Mouse (Mus musculus): ENCODE measurements around the gene Gm11011. TPM values are rescaled to one million over a fixed set of nuclear protein-coding genes. Genes with fewer than 3 reads are reported as not detected.

Gm11011 gene
- polyA plus RNA-seq, 1 experiment from 2014 or later = not detected

DNA sequence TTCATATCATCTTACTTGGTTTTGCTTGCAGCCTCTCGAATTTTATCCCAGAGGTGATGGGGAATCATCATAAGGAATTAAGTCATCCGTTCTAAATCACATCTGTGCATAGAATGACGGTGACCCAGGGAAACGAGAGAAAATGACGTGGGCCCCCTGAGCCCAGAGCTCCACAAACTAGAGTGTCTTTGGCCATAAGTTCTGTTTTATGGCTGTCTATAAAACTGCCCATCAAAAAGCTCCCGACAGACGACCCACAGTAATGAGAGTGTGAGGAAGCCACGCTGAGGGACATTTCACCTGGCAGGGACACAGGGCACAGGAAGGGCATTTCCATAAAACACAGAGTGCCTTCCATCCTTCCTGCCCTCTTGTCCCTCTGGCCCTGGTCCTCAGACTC, 23.3 kb upstream of the Gm11011 start:
- 29% methylated on average over 8 of the region's 8 CpGs for WGBS
- Histone ChIP-seq H3K9ac (no peak overlapping the region), H3K27ac (replicated peaks) (no peak overlapping the region), H3K4me2 (no peak overlapping the region), H3K4me3 (no peak overlapping the region), H3K27me3 (no peaks in the 10 kb centered on the region), H3K9me3 (no peaks in the 10 kb centered on the region), H3K4me1 (replicated peaks) (peaks cover 35% of the 10 kb centered on the region), H3K36me3 (no peaks in the 10 kb centered on the region)
- ATAC-seq (ENCODE audit: low read depth) = no peak

DNA sequence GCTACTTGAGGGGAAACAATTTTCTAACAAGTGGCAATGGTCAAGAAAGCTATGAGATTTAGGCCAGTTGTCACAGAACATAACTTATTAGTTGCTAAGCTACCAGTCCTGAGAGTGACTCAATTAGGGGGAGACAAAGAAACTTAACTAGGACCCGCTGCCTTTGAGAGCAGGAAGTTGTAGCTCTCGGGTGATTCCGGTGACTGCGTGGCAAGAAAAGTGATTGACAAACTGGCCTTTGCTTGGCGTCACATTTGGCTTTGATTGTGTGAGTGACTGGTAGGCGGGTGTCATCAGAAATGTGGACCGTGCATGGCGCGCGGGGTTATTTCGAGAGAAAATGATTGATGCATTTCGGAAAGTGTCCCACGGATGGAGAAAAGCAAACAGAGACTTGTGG, 22.4 kb upstream of the Gm11011 start:
- H3K4me1 ChIP-seq (replicated peaks) = peaks cover 35% of the 10 kb centered on the region
- H3K27ac ChIP-seq (replicated peaks) = peak overlapping the region; percentile 13; the same call in 1 of the 2 replicates
- H3K9ac ChIP-seq = no peak overlapping the region
- H3K4me2 ChIP-seq = 0 out of 2 replicates have a peak overlapping the region, but pooled peaks have one; percentile 11
- H3K4me3 ChIP-seq = no peak overlapping the region
- WGBS = 41% methylated on average over 13 of the region's 13 CpGs
- no peak for ATAC-seq (ENCODE audit: low read depth)
- H3K27me3 ChIP-seq = no peaks in the 10 kb centered on the region
- no peaks in the 10 kb centered on the region for H3K36me3 ChIP-seq
- H3K9me3 ChIP-seq = no peaks in the 10 kb centered on the region

DNA sequence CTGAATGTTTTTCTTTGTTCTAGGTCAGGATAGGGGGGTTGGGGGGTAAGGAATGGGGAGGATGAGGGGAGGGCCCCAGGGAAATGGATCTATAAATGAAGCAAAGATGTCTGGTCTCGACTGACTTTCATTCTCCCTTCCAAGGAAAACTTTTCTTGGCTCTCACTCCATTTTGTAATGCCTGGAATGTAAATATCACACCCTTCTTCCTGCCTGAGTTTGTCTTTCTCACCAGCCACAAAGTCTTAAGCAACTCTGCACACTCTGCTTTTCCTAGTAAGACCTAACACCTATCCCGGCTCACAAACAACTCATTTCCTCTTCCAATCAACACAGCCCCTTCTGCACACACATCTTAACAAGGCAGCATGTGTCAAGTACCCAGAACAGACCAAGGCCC, 20.2 kb upstream of the Gm11011 start:
- no peak for ATAC-seq (ENCODE audit: low read depth)

DNA sequence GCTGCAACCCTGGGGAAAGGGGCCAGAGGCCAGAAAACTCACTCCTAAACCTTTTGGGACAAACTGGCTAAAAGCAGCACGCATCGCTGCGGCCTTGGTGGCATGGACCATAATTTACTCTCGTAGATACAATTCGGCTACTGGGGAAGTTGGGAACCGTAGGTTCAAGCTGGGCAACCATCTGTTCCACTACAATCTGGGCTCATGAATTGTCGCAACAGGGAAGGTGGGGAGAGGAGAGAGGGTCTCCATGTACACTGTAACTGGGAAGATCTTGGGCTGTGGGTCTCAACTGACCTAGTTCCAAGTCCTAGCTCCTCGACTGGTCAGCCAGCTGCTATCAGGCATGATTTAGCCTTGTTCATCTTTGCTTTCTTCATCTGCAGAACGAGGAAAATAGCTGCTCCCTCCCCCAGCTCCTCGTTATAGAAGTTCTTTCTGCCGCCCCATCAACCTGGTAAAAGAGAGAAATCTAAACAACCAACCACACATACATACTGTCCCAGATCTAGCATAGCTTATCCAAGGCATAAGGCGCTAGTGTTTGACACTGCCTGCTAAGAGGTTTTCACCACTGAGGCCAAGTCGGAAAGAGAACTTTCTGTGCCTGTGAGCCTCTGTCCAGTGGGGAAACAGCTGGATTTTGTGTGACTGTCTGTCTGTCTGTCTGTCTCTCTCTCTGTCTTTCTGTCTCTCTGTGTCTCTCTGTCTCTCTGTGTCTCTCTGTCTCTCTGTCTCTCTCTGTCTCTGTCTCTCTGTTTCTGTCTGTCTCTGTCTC, 19.5 kb upstream of the Gm11011 start:
- Histone ChIP-seq H3K4me2 (no peak overlapping the region), H3K9me3 (no peaks in the 10 kb centered on the region), H3K4me1 (replicated peaks) (peaks cover 27% of the 10 kb centered on the region), H3K36me3 (no peaks in the 10 kb centered on the region), H3K4me3 (no peak overlapping the region), H3K27me3 (no peaks in the 10 kb centered on the region), H3K9ac (no peak overlapping the region), H3K27ac (replicated peaks) (no peak overlapping the region)
- ATAC-seq (ENCODE audit: low read depth) = no peak
- 73% methylated on average over 13 of the region's 13 CpGs for WGBS

More for the DNA sequence above, 20.2 kb upstream of the Gm11011 start:
- no peaks in the 10 kb centered on the region for H3K36me3 ChIP-seq
- H3K4me1 ChIP-seq (replicated peaks) = peaks cover 33% of the 10 kb centered on the region
- H3K27me3 ChIP-seq = no peaks in the 10 kb centered on the region
- no peak overlapping the region for H3K4me3 ChIP-seq
- H3K9me3 ChIP-seq = no peaks in the 10 kb centered on the region
- H3K27ac ChIP-seq (replicated peaks) = no peak overlapping the region
- 54% methylated on average over 2 of the region's 2 CpGs for WGBS
- no peak overlapping the region for H3K9ac ChIP-seq
- no peak overlapping the region for H3K4me2 ChIP-seq

DNA sequence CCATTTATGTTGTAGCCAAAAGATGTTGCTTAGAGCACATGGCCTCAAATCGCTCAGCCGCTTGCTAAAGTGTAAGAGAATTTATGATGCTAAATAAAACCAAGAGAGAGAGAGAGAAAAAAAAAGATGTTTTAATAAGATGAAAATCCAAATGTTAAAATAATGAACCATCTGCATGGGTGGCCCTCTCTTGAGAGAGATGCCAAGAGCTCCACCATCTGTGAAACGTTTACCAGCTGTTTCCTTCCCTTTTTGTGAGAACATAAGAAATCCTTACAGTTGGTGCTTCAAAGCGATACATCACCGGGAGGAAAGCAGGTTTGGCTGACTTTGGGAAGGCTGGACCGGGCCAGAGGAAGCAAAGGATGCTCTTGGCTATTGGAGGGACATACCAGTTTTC, 12.6 kb upstream of the Gm11011 start:
- Histone ChIP-seq H3K36me3 (no peaks in the 10 kb centered on the region), H3K27ac (replicated peaks) (no peak overlapping the region), H3K27me3 (no peaks in the 10 kb centered on the region), H3K4me3 (no peak overlapping the region), H3K4me2 (no peak overlapping the region), H3K4me1 (replicated peaks) (peaks cover 22% of the 10 kb centered on the region; the same call in 1 of the 2 replicates), H3K9ac (no peak overlapping the region), H3K9me3 (no peaks in the 10 kb centered on the region)
- no peak for ATAC-seq (ENCODE audit: low read depth)
- 59% methylated on average over 6 of the region's 6 CpGs for WGBS

DNA sequence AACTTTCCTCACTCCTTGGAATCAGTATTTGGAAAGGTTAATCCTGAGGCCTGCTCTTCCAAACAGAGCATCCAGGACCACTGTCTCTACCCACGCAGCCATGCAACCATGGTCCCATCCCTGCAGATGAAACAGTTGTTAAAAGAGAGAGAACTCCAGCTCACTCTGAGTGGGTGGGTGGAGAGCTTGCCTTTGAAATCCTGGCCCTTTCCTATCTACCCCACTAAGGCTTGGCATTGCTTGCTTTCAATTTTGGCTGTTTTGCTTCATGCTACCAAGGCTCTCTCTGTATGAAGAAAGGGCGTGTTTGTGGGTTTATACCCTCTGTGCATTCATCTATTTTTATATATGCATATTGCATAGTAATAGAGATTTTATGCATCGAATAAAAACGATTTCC, 12.0 kb upstream of the Gm11011 start:
- H3K4me1 ChIP-seq (replicated peaks) = peaks cover 22% of the 10 kb centered on the region; the same call in 1 of the 2 replicates
- H3K9ac ChIP-seq = no peak overlapping the region
- ATAC-seq (ENCODE audit: low read depth) = no peak
- no peaks in the 10 kb centered on the region for H3K9me3 ChIP-seq
- H3K36me3 ChIP-seq = no peaks in the 10 kb centered on the region
- no peak overlapping the region for H3K27ac ChIP-seq (replicated peaks)
- no peaks in the 10 kb centered on the region for H3K27me3 ChIP-seq
- WGBS = 92% methylated on average over 4 of the region's 4 CpGs
- no peak overlapping the region for H3K4me2 ChIP-seq
- H3K4me3 ChIP-seq = no peak overlapping the region

DNA sequence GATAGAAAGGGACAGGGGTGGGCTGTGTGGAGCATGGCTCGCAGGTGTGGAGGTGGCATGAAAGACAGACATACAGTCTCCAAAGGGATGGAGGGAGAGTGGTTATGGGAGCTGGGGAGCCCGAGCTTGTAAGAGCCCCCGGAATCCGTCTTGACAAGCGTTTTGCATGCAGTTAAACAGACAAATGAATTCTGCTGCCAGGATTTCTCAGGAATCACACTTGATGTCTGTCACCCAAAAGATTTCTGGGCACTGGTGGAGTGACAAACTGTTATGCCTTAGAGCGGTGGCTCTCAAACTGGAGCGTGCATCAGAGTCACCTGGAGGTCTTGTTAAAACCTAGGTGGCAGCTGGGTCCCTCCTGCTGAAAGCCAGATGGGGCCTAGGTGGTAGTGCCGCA, 10.4 kb upstream of the Gm11011 start:
- no peaks in the 10 kb centered on the region for H3K27me3 ChIP-seq
- 87% methylated on average over 8 of the region's 8 CpGs for WGBS
- ATAC-seq (ENCODE audit: low read depth) = no peak

DNA sequence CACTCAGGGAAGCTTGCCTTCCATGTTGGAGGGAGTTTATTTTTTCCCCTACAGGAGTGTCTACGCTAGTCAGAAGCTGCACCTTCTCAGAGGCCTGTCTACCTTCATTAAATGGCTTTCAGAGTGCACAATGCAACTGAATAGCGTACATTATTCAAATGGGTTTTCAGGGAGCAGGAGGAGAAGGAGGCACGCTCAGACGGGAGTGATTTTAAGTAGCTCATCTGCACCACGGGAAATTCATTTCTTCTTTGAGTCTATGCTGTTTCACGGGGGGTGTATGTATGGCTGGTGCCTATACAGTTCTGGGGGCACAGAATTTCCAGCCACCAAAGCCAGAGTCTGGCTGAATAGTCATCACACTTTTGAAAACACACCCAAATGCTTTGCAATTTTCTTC, 9.8 kb upstream of the Gm11011 start:
- Histone ChIP-seq H3K9me3 (no peaks in the 10 kb centered on the region), H3K27me3 (no peaks in the 10 kb centered on the region)
- 44% methylated on average over 6 of the region's 6 CpGs for WGBS

More for the DNA sequence above, 10.4 kb upstream of the Gm11011 start:
- no peaks in the 10 kb centered on the region for H3K36me3 ChIP-seq
- H3K27ac ChIP-seq (replicated peaks) = no peak overlapping the region
- H3K9ac ChIP-seq = no peak overlapping the region
- no peak overlapping the region for H3K4me2 ChIP-seq
- H3K4me3 ChIP-seq = no peak overlapping the region
- peaks cover 22% of the 10 kb centered on the region; the same call in 1 of the 2 replicates for H3K4me1 ChIP-seq (replicated peaks)
- H3K9me3 ChIP-seq = no peaks in the 10 kb centered on the region

DNA sequence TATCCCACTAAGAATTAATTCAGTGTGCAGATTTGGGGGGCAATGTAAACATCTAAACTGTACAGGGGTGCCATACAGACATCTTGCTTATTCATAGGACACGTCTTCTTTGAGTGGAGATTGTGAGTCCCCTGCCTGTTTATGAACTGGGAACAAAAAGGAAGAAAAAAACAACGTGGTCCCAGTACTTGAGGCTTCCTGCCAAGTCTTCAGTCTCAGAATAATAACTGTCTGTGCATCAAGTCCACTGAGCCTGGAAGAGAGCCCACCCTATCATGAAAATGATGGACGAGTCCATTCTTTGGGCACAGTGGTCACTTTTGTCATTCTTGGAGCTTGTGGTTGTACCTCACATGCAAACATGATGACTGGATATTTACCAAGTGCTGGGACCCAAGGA, 6.2 kb upstream of the Gm11011 start:
- no peaks in the 10 kb centered on the region for H3K36me3 ChIP-seq
- H3K27me3 ChIP-seq = no peaks in the 10 kb centered on the region
- H3K27ac ChIP-seq (replicated peaks) = no peak overlapping the region
- H3K9ac ChIP-seq = no peak overlapping the region
- H3K4me1 ChIP-seq (replicated peaks) = 0 out of 2 replicates have a peak, but pooled peaks cover 4% of the 10 kb centered on the region
- H3K4me3 ChIP-seq = no peak overlapping the region
- WGBS = 55% methylated on average over 3 of the region's 3 CpGs
- no peaks in the 10 kb centered on the region for H3K9me3 ChIP-seq
- no peak for ATAC-seq (ENCODE audit: low read depth)
- no peak overlapping the region for H3K4me2 ChIP-seq

More for the DNA sequence above, 9.8 kb upstream of the Gm11011 start:
- Histone ChIP-seq H3K4me1 (replicated peaks) (peaks cover 22% of the 10 kb centered on the region; the same call in 1 of the 2 replicates), H3K4me2 (no peak overlapping the region), H3K9ac (no peak overlapping the region), H3K36me3 (no peaks in the 10 kb centered on the region), H3K27ac (replicated peaks) (no peak overlapping the region), H3K4me3 (no peak overlapping the region)
- no peak for ATAC-seq (ENCODE audit: low read depth)

DNA sequence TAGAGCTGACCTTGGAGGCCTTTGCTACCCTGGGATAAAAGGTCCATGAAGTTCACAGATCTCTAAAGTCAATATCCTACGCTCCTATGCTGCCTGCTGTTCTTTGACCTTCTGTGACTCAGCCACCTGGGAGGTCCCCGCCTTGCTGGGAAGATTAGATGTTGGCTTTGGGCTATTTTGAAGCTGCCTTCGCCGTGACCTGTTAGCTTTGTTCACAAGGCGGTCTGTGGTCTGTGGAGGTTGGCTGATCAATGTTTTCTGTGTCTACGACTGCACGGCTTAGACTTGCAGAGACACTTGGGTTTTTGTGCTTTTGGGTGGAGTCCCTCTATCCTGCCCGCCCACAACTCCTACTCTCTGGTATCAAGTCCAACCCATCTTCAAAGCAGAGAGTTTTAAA, 2.9 kb upstream of the Gm11011 start:
- no peaks in the 10 kb centered on the region for H3K27me3 ChIP-seq
- 73% methylated on average over 8 of the region's 8 CpGs for WGBS
- H3K27ac ChIP-seq (replicated peaks) = no peak overlapping the region
- H3K9ac ChIP-seq = no peak overlapping the region
- no peak for ATAC-seq (ENCODE audit: low read depth)
- no peaks in the 10 kb centered on the region for H3K9me3 ChIP-seq
- no peaks in the 10 kb centered on the region for H3K36me3 ChIP-seq
- no peak overlapping the region for H3K4me3 ChIP-seq
- no peak overlapping the region for H3K4me2 ChIP-seq
- peaks cover 5% of the 10 kb centered on the region for H3K4me1 ChIP-seq (replicated peaks)

DNA sequence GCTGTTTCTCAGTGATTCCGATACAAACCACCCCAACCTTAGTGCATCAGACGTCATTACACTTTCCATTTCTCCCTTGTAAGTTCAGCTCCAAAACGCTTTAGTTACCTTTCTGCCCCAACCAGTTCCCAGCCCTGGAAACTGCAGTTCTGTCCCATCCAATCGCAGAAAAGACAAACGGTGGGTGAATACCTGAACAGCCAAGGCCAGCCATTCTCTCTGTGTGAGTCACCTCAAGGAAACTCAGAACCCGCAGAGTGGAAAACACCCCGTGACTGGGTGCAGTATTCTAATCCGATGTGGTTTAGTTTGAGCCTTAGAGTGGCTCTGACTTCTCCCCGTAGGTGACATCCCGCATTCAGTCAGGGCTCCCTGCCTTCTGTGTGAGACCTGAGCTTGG, 2.2 kb upstream of the Gm11011 start:
- no peak overlapping the region for H3K27ac ChIP-seq (replicated peaks)
- WGBS = 92% methylated on average over 10 of the region's 10 CpGs
- H3K4me1 ChIP-seq (replicated peaks) = peaks cover 12% of the 10 kb centered on the region
- no peaks in the 10 kb centered on the region for H3K27me3 ChIP-seq
- H3K4me3 ChIP-seq = no peak overlapping the region
- no peak overlapping the region for H3K9ac ChIP-seq
- no peaks in the 10 kb centered on the region for H3K9me3 ChIP-seq
- H3K36me3 ChIP-seq = no peaks in the 10 kb centered on the region
- no peak overlapping the region for H3K4me2 ChIP-seq
- no peak for ATAC-seq (ENCODE audit: low read depth)

DNA sequence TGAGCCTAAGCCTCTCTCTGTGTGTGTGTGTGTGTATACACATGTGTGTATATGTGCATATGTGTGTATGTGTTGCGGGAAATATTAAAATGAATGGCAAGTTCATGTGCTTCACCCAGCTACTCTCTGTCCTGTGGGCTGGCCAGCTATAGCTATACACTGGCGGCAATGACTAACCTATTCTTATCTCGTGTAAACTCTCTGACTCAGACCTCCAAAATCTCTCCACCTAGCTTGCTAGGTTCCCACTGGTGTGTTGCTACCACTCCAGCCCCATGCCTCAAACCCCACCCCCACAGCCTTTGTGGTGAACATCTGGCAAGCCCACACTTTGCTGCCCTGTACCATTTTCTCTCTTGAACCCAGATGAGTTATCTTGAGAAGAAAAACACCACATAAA, 857 bp downstream of the Gm11011 start:
- Histone ChIP-seq H3K36me3 (no peaks in the 10 kb centered on the region), H3K9ac (no peak overlapping the region), H3K4me3 (no peak overlapping the region), H3K27me3 (no peaks in the 10 kb centered on the region), H3K9me3 (no peaks in the 10 kb centered on the region), H3K27ac (replicated peaks) (no peak overlapping the region), H3K4me1 (replicated peaks) (peaks cover 14% of the 10 kb centered on the region), H3K4me2 (no peak overlapping the region)
- no peak for ATAC-seq (ENCODE audit: low read depth)
- 91% methylated on average over 3 of the region's 3 CpGs for WGBS

Measured in neural tube, embryonic 13.5 days (tissue).